Mouse (Mus musculus): ENCODE measurements around the gene 4933414I15Rik. TPM values are rescaled to one million over a fixed set of nuclear protein-coding genes. Genes with fewer than 3 reads are reported as not detected.

4933414I15Rik gene
- not detected in 2 replicates for polyA plus RNA-seq (2012; ENCODE audit: low replicate concordance)

DNA sequence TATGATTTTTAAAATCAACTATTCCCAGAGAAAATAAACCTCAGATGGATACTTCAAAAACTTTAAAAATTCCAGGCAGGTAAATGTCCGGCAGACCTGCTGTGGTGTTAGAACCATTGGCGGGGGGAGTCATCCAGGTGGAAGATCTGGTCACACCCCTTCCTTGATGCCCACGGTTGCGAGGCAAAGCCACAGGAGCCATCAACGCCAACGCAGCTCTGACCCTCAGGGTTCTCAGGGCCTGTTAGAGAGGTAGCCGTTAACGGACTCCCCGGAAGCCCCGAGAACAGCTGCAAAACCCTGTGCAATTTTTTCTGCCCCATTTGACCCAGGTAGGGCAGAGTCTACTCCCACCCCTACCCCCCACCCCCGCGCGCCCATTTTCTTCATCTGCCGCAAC lies at the start of gene 4933414I15Rik:
TSS of gene 4933414I15Rik (minus strand) at position 260 of the 400 bp plus-strand sequence.

DNA sequence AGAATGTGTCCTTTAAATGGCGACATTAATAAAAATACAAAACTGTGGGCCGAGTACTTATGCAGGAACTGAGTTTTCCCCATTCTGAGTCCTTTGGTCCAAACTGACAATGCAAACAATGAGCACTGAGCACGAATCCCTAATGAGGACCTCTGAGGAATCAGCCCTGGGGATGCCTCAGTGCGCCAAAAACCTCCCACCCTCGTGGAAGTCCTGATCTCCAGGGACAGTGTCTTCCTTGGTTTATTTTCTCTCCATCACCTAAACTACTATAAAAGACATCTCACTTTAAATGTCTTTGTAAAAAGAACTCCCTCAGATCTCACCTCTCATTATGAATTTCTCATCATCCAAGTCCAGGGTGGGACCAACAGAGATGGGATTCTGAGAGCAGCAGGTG lies 38.1 kb upstream of the 4933414I15Rik start, which contains the start of gene Olfr1377:
TSS of gene Olfr1377 (plus strand) at position 301 of the 400 bp plus-strand sequence.

DNA sequence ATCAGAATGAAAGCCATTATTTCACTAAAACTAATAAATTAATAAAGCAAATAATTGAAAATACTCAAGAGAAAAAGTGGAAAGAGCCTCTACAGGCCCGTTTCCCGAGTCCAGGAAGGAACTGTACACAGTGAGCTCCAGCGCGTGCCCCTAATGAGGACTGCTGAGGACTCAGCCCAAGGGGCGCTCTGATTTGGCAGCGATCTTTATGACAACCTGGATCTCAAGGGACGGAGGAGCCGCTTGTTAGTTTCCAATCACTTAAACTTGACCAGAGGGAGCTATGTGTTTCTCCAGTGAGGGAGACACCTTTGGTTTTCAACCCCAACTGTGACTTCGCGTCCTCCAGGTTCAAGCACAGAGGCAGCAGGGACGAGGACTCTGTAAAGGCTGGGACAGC lies 22.7 kb upstream of the 4933414I15Rik start, which contains the start of gene Olfr1378:
TSS of gene Olfr1378 (plus strand) at position 301 of the 400 bp plus-strand sequence.

DNA sequence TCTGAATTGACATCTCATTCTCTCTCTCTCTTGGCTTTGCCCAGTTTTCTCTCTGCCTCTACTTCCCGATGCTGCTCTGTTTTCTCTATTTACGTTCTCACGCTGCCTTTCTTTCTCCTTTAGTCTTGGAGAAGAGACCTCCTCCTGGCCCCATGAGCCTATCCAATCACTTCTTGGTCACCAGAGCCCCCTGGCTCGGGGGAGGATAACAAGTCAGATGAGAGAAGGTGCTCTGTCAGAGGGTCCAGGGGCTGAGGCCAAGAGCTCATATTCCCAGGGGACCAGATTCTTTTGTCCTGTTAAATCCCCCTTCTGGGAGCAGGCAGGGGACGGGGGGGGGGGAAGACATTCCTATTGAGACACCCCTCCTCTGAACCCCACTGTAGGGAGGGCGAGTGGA lies 10.1 kb upstream of the 4933414I15Rik start, which contains the start of gene Prop1:
TSS of gene Prop1 (minus strand) at position 101 of the 400 bp plus-strand sequence.

DNA sequence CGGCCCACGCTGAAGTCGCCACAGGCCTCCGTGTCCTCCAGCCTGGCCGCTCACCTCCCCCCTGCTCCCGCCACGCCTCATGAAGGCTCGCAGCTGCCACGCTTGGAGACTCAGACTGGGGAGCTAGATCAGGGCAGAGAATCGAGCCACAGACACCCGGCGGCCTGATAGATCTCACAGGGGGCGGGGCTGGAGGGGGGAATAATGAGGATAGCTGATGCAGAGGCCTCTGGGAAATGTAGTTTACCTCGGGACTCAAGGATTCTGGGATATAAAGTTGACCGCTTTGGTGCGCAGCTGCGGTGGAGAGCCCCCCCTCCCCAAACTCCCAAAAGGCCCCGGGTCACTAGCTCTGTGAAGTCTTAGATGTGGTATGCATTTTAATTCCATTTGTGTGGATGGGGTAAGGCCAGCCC lies 12.1 kb downstream of the 4933414I15Rik start, which contains the start of gene Zfp354b:
TSS of gene Zfp354b (minus strand) at position 183 of the 416 bp plus-strand sequence.

DNA sequence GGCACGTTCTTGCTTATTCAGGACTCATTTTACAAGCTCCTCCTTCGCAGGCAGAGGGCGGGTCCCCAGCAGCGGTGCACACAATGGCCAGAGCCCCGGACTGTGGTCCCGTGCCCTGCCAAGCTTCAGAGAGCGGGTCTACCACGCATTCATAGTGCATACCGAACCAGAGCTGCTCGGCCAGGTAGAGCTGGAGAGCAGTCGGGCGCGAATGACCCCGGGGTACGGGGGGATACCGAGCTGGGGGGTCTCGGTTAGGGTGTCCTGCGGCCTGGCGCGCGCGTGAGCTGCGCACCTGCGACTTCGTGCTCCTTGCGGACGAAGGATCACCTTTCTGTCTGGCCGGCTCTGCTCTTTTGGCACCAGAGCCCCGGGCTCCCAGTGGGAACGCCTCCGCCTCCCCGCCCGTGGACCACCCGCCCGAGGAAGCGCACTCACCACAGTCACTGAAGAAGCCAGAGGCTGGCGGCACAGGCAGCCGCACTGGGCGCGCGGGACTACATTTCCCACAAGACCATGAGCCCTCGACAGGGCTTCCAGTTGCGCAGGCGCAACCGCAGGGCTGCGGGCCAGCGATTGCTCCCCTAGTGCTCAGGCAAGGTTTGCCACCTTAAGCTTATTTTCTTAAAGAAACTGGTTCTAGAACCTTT lies 27.8 kb downstream of the 4933414I15Rik start, which contains the start of gene Zfp2:
TSS of gene Zfp2 (minus strand) at position 495 of the 650 bp plus-strand sequence.

Other genes starting within 250 kb of the 4933414I15Rik start
- gene Zfp354c, start 116.0 kb downstream of the 4933414I15Rik start, polyA plus RNA-seq (2012; ENCODE audit: low replicate concordance), result 0.10 TPM in 1 of 2 replicates, not detected in the other
- gene Zfp879, start 102.2 kb downstream of the 4933414I15Rik start, polyA plus RNA-seq (2012; ENCODE audit: low replicate concordance), result 0.16 TPM in 1 of 2 replicates, not detected in the other
- gene Grm6, start 93.1 kb downstream of the 4933414I15Rik start, polyA plus RNA-seq (2012; ENCODE audit: low replicate concordance), result 0.28 and 0.30 TPM in 2 replicates
- gene Zfp454, start 56.1 kb downstream of the 4933414I15Rik start, polyA plus RNA-seq (2012; ENCODE audit: low replicate concordance), result not detected in 2 replicates
- gene Zfp2, start 27.6 kb downstream of the 4933414I15Rik start, polyA plus RNA-seq (2012; ENCODE audit: low replicate concordance), result not detected in 2 replicates
- gene Zfp354b, start 12.1 kb downstream of the 4933414I15Rik start, polyA plus RNA-seq (2012; ENCODE audit: low replicate concordance), result not detected in 2 replicates
- not detected in 2 replicates for gene Prop1, start 10.0 kb upstream of the 4933414I15Rik start, polyA plus RNA-seq (2012; ENCODE audit: low replicate concordance)
- gene Olfr1378, start 22.8 kb upstream of the 4933414I15Rik start, polyA plus RNA-seq (2012; ENCODE audit: low replicate concordance), result not detected in 2 replicates
- gene Olfr1377, start 38.2 kb upstream of the 4933414I15Rik start, polyA plus RNA-seq (2012; ENCODE audit: low replicate concordance), result not detected in 2 replicates
- not detected in 2 replicates for gene Olfr51, start 59.8 kb upstream of the 4933414I15Rik start, polyA plus RNA-seq (2012; ENCODE audit: low replicate concordance)
- gene Olfr54, start 70.5 kb upstream of the 4933414I15Rik start, polyA plus RNA-seq (2012; ENCODE audit: low replicate concordance), result not detected in 2 replicates
- not detected in 2 replicates for gene Olfr1375, start 104.3 kb upstream of the 4933414I15Rik start, polyA plus RNA-seq (2012; ENCODE audit: low replicate concordance)
- not detected in 2 replicates for gene Zfp354a, start 115.5 kb upstream of the 4933414I15Rik start, polyA plus RNA-seq (2012; ENCODE audit: low replicate concordance)